Mouse (Mus musculus): Measurements from ENCODE around the gene Rab34.

DNA sequence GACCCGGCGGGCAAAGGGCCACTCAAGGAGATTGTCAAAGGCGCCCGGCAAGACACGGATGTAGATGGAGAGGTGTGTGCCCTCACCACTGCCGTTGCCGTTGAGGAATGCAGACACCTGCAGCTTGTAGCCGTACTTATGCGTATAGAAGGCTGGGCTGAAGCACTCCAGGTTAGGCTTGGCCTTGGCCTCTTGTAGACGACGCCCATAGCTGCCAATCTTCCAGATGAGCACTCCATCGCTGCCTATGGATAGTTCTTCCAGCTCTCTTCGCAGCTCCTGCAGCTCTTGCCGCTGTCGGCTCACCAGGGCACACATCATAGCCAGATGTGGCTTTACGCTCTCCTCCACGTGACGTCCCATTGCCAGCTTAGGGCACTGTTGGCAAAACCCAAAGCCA is 28.1 kb upstream of the Rab34 start:
- TF ChIP-seq CTCF (IDR thresholded peaks at IDR 0.05) (no peak), EP300 (IDR thresholded peaks at IDR 0.05; ENCODE audit: insufficient read depth, low read depth, low read length) (no peak), POLR2A (IDR thresholded peaks at IDR 0.05; ENCODE audit: insufficient read depth, low read depth, low read length) (no peak)
